Mouse (Mus musculus): ENCODE data around the gene Plch2.
A peak's percentile ranks its signal among the peaks of the same experiment; 100 is the strongest.
"Not testable (repeated sequence)": the region's sequence is repeated elsewhere in the genome, so short reads cannot be mapped to it uniquely, and the experiment has no call there.

Gene Plch2

GRCm38 (mm10) chr4:155056724-155057123 lies at the start of gene Plch2:
Plch2 (minus strand) TSS chr4:155056784.
- no peak for DNase-seq (ENCODE audit: low spot score)

GRCm38 (mm10) chr4:155098572-155098971 lies 42.0 kb upstream of the Plch2 start:
- no peak for DNase-seq (ENCODE audit: low spot score)

GRCm38 (mm10) chr4:155097452-155097851 lies 40.9 kb upstream of the Plch2 start:
- DNase-seq (ENCODE audit: low spot score): no peak

- DNase-seq (ENCODE audit: low spot score): no peak
Observed at GRCm38 (mm10) chr4:155095967-155096366, 39.4 kb upstream of the Plch2 start.

GRCm38 (mm10) chr4:155095238-155095900 lies 38.8 kb upstream of the Plch2 start:
- DNase-seq (ENCODE audit: low spot score): peak; percentile 84

GRCm38 (mm10) chr4:155094565-155094964 lies 38.0 kb upstream of the Plch2 start:
- peak; percentile 41 for DNase-seq (ENCODE audit: low spot score)

GRCm38 (mm10) chr4:155093431-155094149 lies 37.0 kb upstream of the Plch2 start:
- DNase-seq (ENCODE audit: low spot score): no peak

- DNase-seq (ENCODE audit: low spot score): no peak
Observed at GRCm38 (mm10) chr4:155092718-155093430, 36.3 kb upstream of the Plch2 start.

- no peak for DNase-seq (ENCODE audit: low spot score)
Observed at GRCm38 (mm10) chr4:155090688-155091449, 34.3 kb upstream of the Plch2 start.

GRCm38 (mm10) chr4:155090147-155090546 lies 33.6 kb upstream of the Plch2 start:
- no peak for DNase-seq (ENCODE audit: low spot score)

GRCm38 (mm10) chr4:155089241-155089640 lies 32.7 kb upstream of the Plch2 start:
- no peak for DNase-seq (ENCODE audit: low spot score)

- peak; percentile 100 for DNase-seq (ENCODE audit: low spot score)
Observed at GRCm38 (mm10) chr4:155086108-155087024, 29.8 kb upstream of the Plch2 start, which contains the start of the genes Rer1 and Morn1. Rer1 (minus strand) TSS chr4:155086382. Morn1 (plus strand) TSS chr4:155086577.

- no peak for DNase-seq (ENCODE audit: low spot score)
Observed at GRCm38 (mm10) chr4:155085206-155086107, 28.9 kb upstream of the Plch2 start.

GRCm38 (mm10) chr4:155084351-155084750 lies 27.8 kb upstream of the Plch2 start:
- no peak for DNase-seq (ENCODE audit: low spot score)

- no peak for DNase-seq (ENCODE audit: low spot score)
Observed at GRCm38 (mm10) chr4:155083553-155083952, 27.0 kb upstream of the Plch2 start.

- no peak for DNase-seq (ENCODE audit: low spot score)
Observed at GRCm38 (mm10) chr4:155079666-155080065, 23.1 kb upstream of the Plch2 start.

- DNase-seq (ENCODE audit: low spot score): not testable (repeated sequence)
Observed at GRCm38 (mm10) chr4:155078808-155079207, 22.2 kb upstream of the Plch2 start.

- no peak for DNase-seq (ENCODE audit: low spot score)
Observed at GRCm38 (mm10) chr4:155076677-155077076, 20.1 kb upstream of the Plch2 start.

GRCm38 (mm10) chr4:155075813-155076212 lies 19.2 kb upstream of the Plch2 start:
- no peak for DNase-seq (ENCODE audit: low spot score)

GRCm38 (mm10) chr4:155075137-155075536 lies 18.6 kb upstream of the Plch2 start:
- no peak for DNase-seq (ENCODE audit: low spot score)
